Mouse (Mus musculus) hindbrain, embryonic 11.5 days (tissue): Measurements from ENCODE around the gene Colgalt2. TPM values are rescaled to one million over a fixed set of nuclear protein-coding genes. Genes with fewer than 3 reads are reported as not detected.
A peak's percentile ranks its signal among the peaks of the same experiment; 100 is the strongest.

Source experiments
- ATAC-seq: fragments of 200-750 bp; cut with Nextera tagmentation; 2 replicates; pipeline ENCODE4 v1.8.0; 2017; ENCODE audit warnings: mild to moderate bottlenecking, moderate TSS enrichment, moderate library complexity; ENCODE audit not compliant: low FRiP score
- DNase-seq: peaks from one replicate; pipeline ENCODE4 v3.0.0-alpha.2; 2015; ENCODE audit warnings: low spot score
- H3K27ac ChIP-seq: fragments of 300-500 bp; sonication (generic); 2 replicates; pipeline ENCODE4 v1.5.1; 2014; ENCODE audit warnings: mild to moderate bottlenecking, low read depth, low read length
- H3K27me3 ChIP-seq: fragments of 300-500 bp; sonication (generic); 2 replicates; pipeline ENCODE4 v1.6.1; 2014; ENCODE audit warnings: mild to moderate bottlenecking, low read length, moderate library complexity, mixed read lengths; ENCODE audit not compliant: control insufficient read depth, insufficient read depth
- H3K36me3 ChIP-seq: fragments of 300-500 bp; sonication (generic); 2 replicates; pipeline ENCODE4 v1.6.1; 2014; ENCODE audit warnings: mild to moderate bottlenecking, low read length, moderate library complexity, mixed read lengths; ENCODE audit not compliant: control insufficient read depth, insufficient read depth
- H3K4me1 ChIP-seq: fragments of 300-500 bp; sonication (generic); replicated peaks from 2 replicates; pipeline ENCODE4 v1.6.1; 2014; ENCODE audit warnings: low read length, mixed read lengths; ENCODE audit not compliant: control insufficient read depth, insufficient read depth
- H3K4me2 ChIP-seq: fragments of 300-500 bp; sonication (generic); replicated peaks from 2 replicates; pipeline ENCODE4 v1.6.1; 2014; ENCODE audit warnings: mild to moderate bottlenecking, low read depth, low read length
- H3K4me3 ChIP-seq: fragments of 300-500 bp; sonication (generic); 2 replicates; pipeline ENCODE4 v1.5.1; 2014; ENCODE audit warnings: low read depth, low read length
- H3K9ac ChIP-seq: fragments of 300-500 bp; sonication (generic); 2 replicates; pipeline ENCODE4 v1.6.1; 2014; ENCODE audit warnings: low read depth, low read length
- H3K9me3 ChIP-seq: fragments of 300-500 bp; sonication (generic); 2 replicates; pipeline ENCODE4 v1.6.1; 2016; ENCODE audit warnings: low read length; ENCODE audit not compliant: control insufficient read depth
- WGBS: fragments of 180-500 bp; shearing (Covaris S2); extraction: QIAGEN DNeasy Blood & Tissue Kit; methylation state at CpG from one replicate; pipeline ENCODE4 v1.1.7; 2014; 5-methylcytosine and 5-hydroxymethylcytosine counted together
- polyA plus RNA-seq: library from polyadenylated mRNA; unstranded; fragments of >200 nt; fragmentation: Nextera tagmentation; extraction: Ambion mirVana; gene quantifications from 2 replicates; pipeline ENCODE4 v1.2.1, GENCODE M21; 2014

The Colgalt2 gene
- polyA plus RNA-seq, 1 experiment from 2014 or later = 2.7 TPM

- ATAC-seq (no peak), DNase-seq (no peak)
- H3K9me3 ChIP-seq = no peaks in the 10 kb centered on the region
- no peak overlapping the region for H3K9ac ChIP-seq
- no peak overlapping the region for H3K4me3 ChIP-seq
- H3K27ac ChIP-seq = no peak overlapping the region
- no peaks in the 10 kb centered on the region for H3K4me1 ChIP-seq
- no peak overlapping the region for H3K4me2 ChIP-seq
- WGBS = 86% methylated on average over 4 of the region's 4 CpGs
- H3K36me3 ChIP-seq = no peaks in the 10 kb centered on the region
- H3K27me3 ChIP-seq = no peaks in the 10 kb centered on the region
Measured at GRCm38 (mm10) chr1:152517057-152517570, 117.5 kb downstream of the Colgalt2 start.

DNA sequence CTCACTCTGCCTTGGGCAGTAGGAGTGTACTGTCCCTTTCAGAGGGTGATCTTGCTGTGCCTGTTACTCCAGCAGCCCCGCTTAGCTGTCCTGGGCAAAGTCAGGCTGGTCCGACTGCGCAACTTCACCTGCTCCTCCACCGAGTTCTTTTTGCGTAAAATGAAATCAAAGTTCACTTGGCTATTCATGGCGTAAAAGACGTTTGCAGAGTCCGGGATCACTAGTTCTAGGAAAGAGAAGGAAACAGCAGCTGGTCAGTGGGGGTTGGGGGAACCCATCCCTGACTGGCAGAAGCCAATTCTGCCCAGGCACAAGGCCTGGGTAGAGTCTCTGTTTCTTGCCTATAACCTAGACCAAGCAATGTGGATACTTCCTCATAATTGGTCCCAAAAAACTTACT, 119.3 kb downstream of the Colgalt2 start:
- Histone ChIP-seq H3K27ac (no peak overlapping the region), H3K9ac (no peak overlapping the region), H3K4me1 (no peaks in the 10 kb centered on the region), H3K36me3 (no peaks in the 10 kb centered on the region), H3K27me3 (no peaks in the 10 kb centered on the region), H3K4me3 (no peak overlapping the region), H3K4me2 (no peak overlapping the region), H3K9me3 (no peaks in the 10 kb centered on the region)
- DNase-seq (no peak), ATAC-seq (no peak)
- 93% methylated on average over 8 of the region's 8 CpGs for WGBS

GRCm38 (mm10) chr1:152520798-152521575, 121.4 kb downstream of the Colgalt2 start:
- Histone ChIP-seq H3K4me1 (no peaks in the 10 kb centered on the region), H3K9ac (no peak overlapping the region), H3K4me3 (no peak overlapping the region), H3K27me3 (no peaks in the 10 kb centered on the region), H3K9me3 (no peaks in the 10 kb centered on the region), H3K36me3 (no peaks in the 10 kb centered on the region), H3K4me2 (no peak overlapping the region), H3K27ac (no peak overlapping the region)
- 77% methylated on average over 16 of the region's 16 CpGs for WGBS
- peak; percentile 78 for DNase-seq
- 0 out of 2 replicates have a peak, but pooled peaks have one; percentile 22 for ATAC-seq

GRCm38 (mm10) chr1:152522226-152522625, 122.6 kb downstream of the Colgalt2 start:
- Histone ChIP-seq H3K9ac (no peak overlapping the region), H3K27ac (no peak overlapping the region), H3K9me3 (no peaks in the 10 kb centered on the region), H3K4me1 (no peaks in the 10 kb centered on the region), H3K36me3 (no peaks in the 10 kb centered on the region; the same call in 1 of the 2 replicates), H3K4me3 (no peak overlapping the region), H3K4me2 (no peak overlapping the region), H3K27me3 (no peaks in the 10 kb centered on the region)
- no peak for ATAC-seq
- WGBS = 92% methylated on average over 3 of the region's 3 CpGs
- DNase-seq = no peak

- no peak overlapping the region for H3K4me2 ChIP-seq
- 85% methylated on average over 11 of the region's 11 CpGs for WGBS
- H3K9ac ChIP-seq = no peak overlapping the region
- no peaks in the 10 kb centered on the region for H3K27me3 ChIP-seq
- H3K9me3 ChIP-seq = no peaks in the 10 kb centered on the region
- no peaks in the 10 kb centered on the region; the same call in 1 of the 2 replicates for H3K36me3 ChIP-seq
- H3K27ac ChIP-seq = no peak overlapping the region
- H3K4me3 ChIP-seq = no peak overlapping the region
- ATAC-seq (no peak), DNase-seq (no peak)
- no peaks in the 10 kb centered on the region for H3K4me1 ChIP-seq
Measured at GRCm38 (mm10) chr1:152523292-152523691, 123.7 kb downstream of the Colgalt2 start.

GRCm38 (mm10) chr1:152524098-152524892, 124.7 kb downstream of the Colgalt2 start:
- no peaks in the 10 kb centered on the region for H3K9me3 ChIP-seq
- no peak overlapping the region for H3K9ac ChIP-seq
- no peaks in the 10 kb centered on the region for H3K4me1 ChIP-seq
- H3K27ac ChIP-seq = no peak overlapping the region
- no peaks in the 10 kb centered on the region for H3K27me3 ChIP-seq
- 88% methylated on average over 22 of the region's 22 CpGs for WGBS
- no peaks in the 10 kb centered on the region; the same call in 1 of the 2 replicates for H3K36me3 ChIP-seq
- no peak overlapping the region for H3K4me2 ChIP-seq
- no peak overlapping the region for H3K4me3 ChIP-seq
- ATAC-seq = no peak
- DNase-seq = no peak

GRCm38 (mm10) chr1:152524987-152525648, 125.5 kb downstream of the Colgalt2 start:
- no peaks in the 10 kb centered on the region for H3K27me3 ChIP-seq
- no peaks in the 10 kb centered on the region for H3K9me3 ChIP-seq
- H3K4me3 ChIP-seq = no peak overlapping the region
- 28% methylated on average over 6 of the region's 6 CpGs for WGBS
- DNase-seq (peak; percentile 85), ATAC-seq (peak; percentile 79; the same call in 1 of the 2 replicates)
- H3K36me3 ChIP-seq = no peaks in the 10 kb centered on the region; the same call in 1 of the 2 replicates
- H3K4me1 ChIP-seq = no peaks in the 10 kb centered on the region
- no peak overlapping the region for H3K27ac ChIP-seq
- H3K9ac ChIP-seq = no peak overlapping the region
- H3K4me2 ChIP-seq = no peak overlapping the region

- no peaks in the 10 kb centered on the region for H3K9me3 ChIP-seq
- no peaks in the 10 kb centered on the region; the same call in 1 of the 2 replicates for H3K36me3 ChIP-seq
- ATAC-seq (no peak), DNase-seq (no peak)
- H3K4me1 ChIP-seq = no peaks in the 10 kb centered on the region
- H3K27me3 ChIP-seq = no peaks in the 10 kb centered on the region
- H3K27ac ChIP-seq = no peak overlapping the region
- H3K4me3 ChIP-seq = no peak overlapping the region
- H3K9ac ChIP-seq = no peak overlapping the region
- 77% methylated on average over 9 of the region's 9 CpGs for WGBS
- no peak overlapping the region for H3K4me2 ChIP-seq
Measured at GRCm38 (mm10) chr1:152526154-152526553, 126.5 kb downstream of the Colgalt2 start.
